Mouse (Mus musculus): ENCODE results near the gene Egln2.
A peak's percentile ranks its signal among the peaks of the same experiment; 100 is the strongest.

- peak; percentile 21; the same call in 1 of the 2 replicates for TF ChIP-seq CTCF (IDR thresholded peaks at IDR 0.05; ENCODE audit: borderline replicate concordance, insufficient read depth, low read depth, low read length)
- TF ChIP-seq POLR2A (IDR thresholded peaks at IDR 0.05; ENCODE audit: borderline replicate concordance, insufficient read depth, low read length) = no peak
Measured at GRCm38 (mm10) chr7:27189271-27189931, 22.8 kb upstream of the Egln2 start.

Measured in cerebellum, adult 2 months (tissue).